ENCODE assay signal across 12 mouse cellular contexts in the genomic region with DNA sequence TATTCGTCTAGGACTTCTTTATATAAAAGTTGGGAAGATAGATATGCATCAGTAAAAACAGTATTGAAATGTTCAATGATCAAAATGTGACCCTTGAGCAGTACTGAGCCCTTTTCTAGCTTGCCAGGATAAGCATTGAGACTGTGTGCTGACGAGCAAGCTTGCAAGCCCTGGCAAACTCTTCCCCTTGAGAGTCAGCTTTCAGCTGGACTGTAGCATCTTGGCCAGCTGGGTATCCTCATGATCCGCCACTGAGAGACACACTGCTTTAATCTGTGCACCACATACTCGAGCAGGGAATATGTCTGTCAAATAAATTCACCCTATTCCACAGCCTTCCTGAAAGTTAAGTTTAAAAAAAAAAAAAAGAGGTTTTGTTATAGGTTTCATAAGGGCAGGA.
DNase-seq lines count a peak whose midpoint lies in the region; TF ChIP-seq lines count a peak whose summit lies in the region.
"Had no signal": no experiment of that assay in that cellular context is flagged by ENCODE, and none has a peak within 500 bp of the region (broad histone marks: within the 10 kb centered on the region; RNA-seq: fewer than 3 reads in every experiment).

No protein-coding gene starts in this region.

- DNase-seq in cerebellum, adult 9-11 months = peak; percentile 30
- no peak for DNase-seq in cerebellum, adult 11 months
- DNase-seq in kidney, postnatal 10 days = peak; percentile 4
- DNase-seq in kidney, adult 8-10 months = no peak
- DNase-seq in brain, embryonic 14.5 days (ENCODE audit: low read depth) = peak; percentile 7
- no peak for DNase-seq in adipocyte (ENCODE audit: low spot score)
- DNase-seq: adrenal gland, adult 2 months; adrenal gland, postnatal 25 days; gastrocnemius, postnatal 36 days; heart, adult 18-20 months; heart, postnatal 14 days; kidney, adult 11 months had no signal

- TF ChIP-seq CTCF in brain, embryonic 14.5 days (IDR thresholded peaks at IDR 0.05; ENCODE audit: borderline replicate concordance, extremely low read depth, insufficient read depth, insufficient read length) = no peak

- TF ChIP-seq POLR2A in brain, embryonic 14.5 days (IDR thresholded peaks at IDR 0.05; ENCODE audit: borderline replicate concordance, extremely low read depth, insufficient read depth, insufficient read length, poor library complexity, severe bottlenecking) = no peak

Comparison
In these comparisons a context has a peak if more than half of its experiments do, and no peak if none do; other contexts are left out.
1. DNase-seq: peak in cerebellum, adult 9-11 months (single experiment), kidney, postnatal 10 days (single experiment) and brain, embryonic 14.5 days (single experiment); none in cerebellum, adult 11 months (single experiment), kidney, adult 8-10 months (0 of 2) and adipocyte (single experiment).